Mouse (Mus musculus): ENCODE measurements around the gene Rpn2.

DNA sequence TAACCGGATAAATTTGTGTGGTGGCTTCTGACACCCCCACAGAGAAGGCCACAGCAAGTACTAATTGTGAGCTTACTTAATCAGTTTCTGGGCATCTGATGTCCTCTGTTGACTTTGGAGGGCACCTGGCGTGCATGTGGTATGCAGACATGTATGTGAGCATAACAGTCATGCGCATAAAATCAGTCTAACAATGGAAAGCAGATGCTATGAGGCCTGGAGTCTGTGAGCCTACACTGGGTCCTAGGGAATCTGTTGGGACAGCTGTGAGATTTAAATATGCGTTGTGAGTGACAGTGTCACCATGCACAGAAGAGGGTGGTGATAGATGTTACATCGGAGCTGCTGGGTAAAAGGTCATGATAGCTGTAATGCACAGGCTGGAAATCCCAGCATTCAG lies 53.2 kb downstream of the Rpn2 start:
- TF ChIP-seq CTCF (IDR thresholded peaks at IDR 0.05; ENCODE audit: low read depth, low read length): no peak
- no peak for TF ChIP-seq POLR2A (IDR thresholded peaks at IDR 0.05; ENCODE audit: borderline replicate concordance, low read depth, low read length)
